Mouse (Mus musculus) layer of hippocampus, postnatal 14 days (tissue): ENCODE measurements around the gene Ramp2. TPM values are rescaled to one million over a fixed set of nuclear protein-coding genes. Genes with fewer than 3 reads are reported as not detected.
A peak's percentile ranks its signal among the peaks of the same experiment; 100 is the strongest.

ENCODE experiments used
- DNase-seq, 2 experiments: peaks; one replicate each; pipeline ENCODE4 v3.0.0; 2021 to 2022; ENCODE audit warnings: low spot score in 2 of 2, mixed read lengths in 1 of 2
- long read RNA-seq, 2 experiments: library from polyadenylated mRNA; stranded (forward); transcript quantifications; one replicate each; pipeline ENCODE4 v2.0.0; 2021
- total RNA-seq, 2 experiments: library from RNA; stranded (reverse); gene quantifications; 2 replicates each; pipeline ENCODE4 v1.2.3; 2021

The Ramp2 gene
- total RNA-seq = 10 to 100 TPM; 74.0 to 75.7 TPM
- long read RNA-seq, experiment 1, transcript Ramp2-204 (4 exons, 1,178 nt) = major isoform, 30 of 43 reads
- long read RNA-seq, experiment 1, partial matches to known transcripts = 2 of 43 reads
- long read RNA-seq, experiment 1, other reads (novel, unspliced or antisense) = 6 of 43 reads
- long read RNA-seq, experiment 2, transcript Ramp2-204 (4 exons, 1,178 nt) = major isoform, 54 of 72 reads
- long read RNA-seq, experiment 2, partial matches to known transcripts = 2 of 72 reads
- long read RNA-seq, experiment 2, other reads (novel, unspliced or antisense) = 10 of 72 reads

- peak in 1 of 2 experiments; percentile 42 for DNase-seq
Observed at GRCm38 (mm10) chr11:101245855-101246701, at the start of gene Ramp2. Ramp2 (plus strand) TSS chr11:101246028.

- no peak for DNase-seq
Observed at GRCm38 (mm10) chr11:101196175-101196574, 49.7 kb upstream of the Ramp2 start.

- no peak for DNase-seq
Observed at GRCm38 (mm10) chr11:101199555-101199954, 46.3 kb upstream of the Ramp2 start.

- DNase-seq = peak in 1 of 2 experiments; percentile 69
Observed at GRCm38 (mm10) chr11:101200986-101201385, 44.8 kb upstream of the Ramp2 start.

- peak in 1 of 2 experiments; percentile 85 for DNase-seq
Observed at GRCm38 (mm10) chr11:101211970-101212369, 33.9 kb upstream of the Ramp2 start.

- DNase-seq = no peak
Observed at GRCm38 (mm10) chr11:101216936-101217335, 28.9 kb upstream of the Ramp2 start.

- DNase-seq = no peak
Observed at GRCm38 (mm10) chr11:101218436-101219055, 27.3 kb upstream of the Ramp2 start.

GRCm38 (mm10) chr11:101220853-101221252, 25.0 kb upstream of the Ramp2 start:
- DNase-seq = no peak

- no peak for DNase-seq
Observed at GRCm38 (mm10) chr11:101221306-101221986, 24.4 kb upstream of the Ramp2 start.

GRCm38 (mm10) chr11:101224337-101224736, 21.5 kb upstream of the Ramp2 start:
- no peak for DNase-seq

- DNase-seq = peak in 1 of 2 experiments; percentile 13
Observed at GRCm38 (mm10) chr11:101225331-101226064, 20.3 kb upstream of the Ramp2 start.

- peak; percentile 87 to 90 for DNase-seq
Observed at GRCm38 (mm10) chr11:101226065-101226701, 19.6 kb upstream of the Ramp2 start, which contains the start of gene Ezh1. Ezh1 (minus strand) TSS chr11:101226463.

- peak in 1 of 2 experiments; percentile 21 for DNase-seq
Observed at GRCm38 (mm10) chr11:101229361-101229900, 16.4 kb upstream of the Ramp2 start.

- peak; percentile 12 to 68 for DNase-seq
Observed at GRCm38 (mm10) chr11:101230061-101230511, 15.7 kb upstream of the Ramp2 start.

GRCm38 (mm10) chr11:101230526-101230925, 15.3 kb upstream of the Ramp2 start:
- DNase-seq = no peak

- peak; percentile 18 to 54 for DNase-seq
Observed at GRCm38 (mm10) chr11:101230991-101231871, 14.6 kb upstream of the Ramp2 start.

GRCm38 (mm10) chr11:101232010-101232839, 13.6 kb upstream of the Ramp2 start:
- no peak for DNase-seq
